Mouse (Mus musculus) limb, embryonic 15.5 days (tissue): Measurements from ENCODE around the gene Plce1. TPM values are rescaled to one million over a fixed set of nuclear protein-coding genes. Genes with fewer than 3 reads are reported as not detected.

Experiments used
- ATAC-seq: fragments of 200-750 bp; cut with Nextera tagmentation; 2 replicates; pipeline ENCODE4 v1.8.0; 2017; ENCODE audit warnings: low read depth, moderate TSS enrichment; ENCODE audit not compliant: insufficient number of reproducible peaks, low FRiP score, low TSS enrichment
- H3K27ac ChIP-seq: fragments of 300-500 bp; sonication (generic); 2 replicates; pipeline ENCODE4 v1.5.1; 2015; ENCODE audit warnings: moderate library complexity, mild to moderate bottlenecking, inconsistent platforms
- H3K27me3 ChIP-seq: fragments of 300-500 bp; sonication (generic); 2 replicates; pipeline ENCODE4 v1.6.1; 2015; ENCODE audit warnings: inconsistent platforms
- H3K36me3 ChIP-seq: fragments of 300-500 bp; sonication (generic); 2 replicates; pipeline ENCODE4 v1.6.1; 2015; ENCODE audit warnings: inconsistent platforms
- H3K4me1 ChIP-seq: fragments of 300-500 bp; sonication (generic); 2 replicates; pipeline ENCODE4 v1.6.1; 2015; ENCODE audit warnings: inconsistent platforms
- H3K4me2 ChIP-seq: fragments of 300-500 bp; sonication (generic); 2 replicates; pipeline ENCODE4 v1.6.1; 2015; ENCODE audit warnings: mild to moderate bottlenecking, inconsistent platforms
- H3K4me3 ChIP-seq: fragments of 300-500 bp; sonication (generic); 2 replicates; pipeline ENCODE4 v1.5.1; 2015; ENCODE audit warnings: mild to moderate bottlenecking, inconsistent platforms
- H3K9ac ChIP-seq: fragments of 300-500 bp; sonication (generic); 2 replicates; pipeline ENCODE4 v1.6.1; 2015; ENCODE audit warnings: inconsistent platforms
- H3K9me3 ChIP-seq: fragments of 300-500 bp; sonication (generic); 2 replicates; pipeline ENCODE4 v1.6.1; 2016; ENCODE audit warnings: inconsistent platforms
- WGBS: fragments of 180-500 bp; shearing (Covaris S2); methylation state at CpG from one replicate; pipeline ENCODE4 v1.1.7; 2015; 5-methylcytosine and 5-hydroxymethylcytosine counted together
- polyA plus RNA-seq: library from polyadenylated mRNA; unstranded; fragments of >200 nt; fragmentation: Nextera tagmentation; extraction: Ambion mirVana; gene quantifications from 2 replicates; pipeline ENCODE4 v1.2.1, GENCODE M21; 2015

Gene Plce1
- polyA plus RNA-seq, result 8.2 and 8.5 TPM in 2 replicates

DNA sequence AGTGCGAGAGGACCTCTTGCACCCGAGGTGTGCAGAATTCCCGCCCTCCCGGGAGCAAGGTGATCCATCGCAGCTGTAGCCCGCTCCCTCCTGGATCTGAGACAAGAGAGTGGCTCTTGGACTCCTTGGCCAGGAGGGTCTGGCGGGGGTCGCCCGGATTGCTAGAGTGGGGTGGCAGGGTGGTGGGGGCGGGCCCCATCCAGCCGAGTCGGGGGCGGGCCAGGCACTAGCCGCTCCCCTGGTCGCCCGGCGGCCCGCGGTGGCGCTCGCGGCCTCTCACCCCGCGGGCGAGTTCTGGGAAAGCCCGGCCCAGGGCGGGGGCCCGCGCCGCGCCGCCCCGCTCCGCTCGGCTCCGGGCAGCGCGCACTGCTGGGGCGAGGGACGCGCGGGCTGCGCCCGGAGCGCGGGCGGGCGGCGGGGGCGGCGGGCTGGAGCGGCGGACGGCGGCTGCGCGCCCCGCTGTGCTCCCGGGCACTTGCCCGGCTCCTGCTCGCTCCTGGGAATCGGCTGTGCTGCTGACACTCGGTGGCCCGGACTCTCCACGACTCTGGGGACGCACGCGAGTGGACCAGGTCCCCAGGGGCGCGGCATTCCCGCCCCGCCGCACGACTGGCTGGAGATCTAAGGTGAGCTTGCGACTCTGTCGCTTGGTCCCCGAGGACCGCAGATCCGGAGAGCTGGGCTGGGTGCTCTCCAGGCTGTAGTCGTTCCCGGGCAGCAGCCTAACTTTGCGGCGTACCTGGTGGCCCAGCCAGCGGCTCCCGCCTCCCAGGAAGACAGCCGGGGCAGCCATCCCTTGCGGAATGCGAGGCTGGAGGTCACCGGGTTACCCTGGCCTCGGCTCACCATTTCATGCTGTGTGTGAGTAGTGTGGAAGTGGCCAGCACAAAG, at the start of gene Plce1:
TSS of gene Plce1 (plus strand) at position 379 of the 891 bp plus-strand sequence.
- Histone ChIP-seq H3K27ac (peak within 1 kb of the TSS; percentile 84), H3K4me2 (peak within 1 kb of the TSS; percentile 89), H3K4me1 (peaks cover 45% of the 10 kb centered on the region)

DNA sequence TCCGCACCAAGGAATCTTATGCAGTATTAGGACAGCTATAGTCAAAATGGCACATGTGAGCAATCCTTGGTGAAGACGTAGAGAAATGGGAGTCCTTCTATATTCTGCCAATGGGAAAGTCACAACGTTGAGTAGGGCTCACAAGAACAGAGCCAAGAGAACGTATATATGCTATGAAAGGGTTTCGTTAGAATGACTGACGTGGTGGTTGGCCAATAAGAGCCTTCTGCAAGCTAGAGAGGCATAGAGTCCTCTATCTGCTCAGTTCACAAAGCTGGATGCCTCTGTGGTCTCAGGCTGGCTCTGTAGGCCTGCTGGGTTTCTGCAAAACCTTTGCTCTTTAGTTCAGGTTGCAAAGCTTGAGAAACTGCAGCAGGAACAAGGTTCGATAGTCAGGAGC, 49.6 kb upstream of the Plce1 start:
- H3K4me1 ChIP-seq, result no peaks in the 10 kb centered on the region
- H3K9ac ChIP-seq, result no peak overlapping the region
- ATAC-seq, result no peak
- H3K27ac ChIP-seq, result no peak overlapping the region
- no peaks in the 10 kb centered on the region for H3K27me3 ChIP-seq
- no peak overlapping the region for H3K4me3 ChIP-seq
- H3K36me3 ChIP-seq, result no peaks in the 10 kb centered on the region
- H3K9me3 ChIP-seq, result no peaks in the 10 kb centered on the region
- H3K4me2 ChIP-seq, result no peak overlapping the region
- WGBS, result 75% methylated on average over 7 of the region's 7 CpGs

More for the DNA sequence above, at the start of gene Plce1:
- Histone ChIP-seq H3K9ac (peak within 1 kb of the TSS; percentile 72), H3K36me3 (no peaks in the 10 kb centered on the region), H3K9me3 (no peaks in the 10 kb centered on the region), H3K4me3 (peak within 1 kb of the TSS; percentile 67), H3K27me3 (peaks cover 3% of the 10 kb centered on the region; the same call in 1 of the 2 replicates)
- ATAC-seq, result peak; percentile 79
- WGBS, result under 1% methylated on average over 87 of the region's 90 CpGs

- WGBS, result 72% methylated on average over 3 of the region's 3 CpGs
Observed at GRCm38 (mm10) chr19:38432021-38432420, 48.9 kb upstream of the Plce1 start.

GRCm38 (mm10) chr19:38433381-38433780, 47.5 kb upstream of the Plce1 start:
- no peak for ATAC-seq
- Histone ChIP-seq H3K27me3 (no peaks in the 10 kb centered on the region), H3K4me2 (no peak overlapping the region), H3K36me3 (no peaks in the 10 kb centered on the region), H3K4me1 (no peaks in the 10 kb centered on the region), H3K9me3 (no peaks in the 10 kb centered on the region), H3K9ac (no peak overlapping the region), H3K4me3 (no peak overlapping the region), H3K27ac (no peak overlapping the region)
- WGBS, result 86% methylated on average over 2 of the region's 2 CpGs

More at GRCm38 (mm10) chr19:38432021-38432420, 48.9 kb upstream of the Plce1 start:
- Histone ChIP-seq H3K27ac (no peak overlapping the region), H3K27me3 (no peaks in the 10 kb centered on the region), H3K9ac (no peak overlapping the region), H3K4me3 (no peak overlapping the region), H3K4me1 (no peaks in the 10 kb centered on the region), H3K4me2 (no peak overlapping the region), H3K9me3 (no peaks in the 10 kb centered on the region), H3K36me3 (no peaks in the 10 kb centered on the region)
- no peak for ATAC-seq

DNA sequence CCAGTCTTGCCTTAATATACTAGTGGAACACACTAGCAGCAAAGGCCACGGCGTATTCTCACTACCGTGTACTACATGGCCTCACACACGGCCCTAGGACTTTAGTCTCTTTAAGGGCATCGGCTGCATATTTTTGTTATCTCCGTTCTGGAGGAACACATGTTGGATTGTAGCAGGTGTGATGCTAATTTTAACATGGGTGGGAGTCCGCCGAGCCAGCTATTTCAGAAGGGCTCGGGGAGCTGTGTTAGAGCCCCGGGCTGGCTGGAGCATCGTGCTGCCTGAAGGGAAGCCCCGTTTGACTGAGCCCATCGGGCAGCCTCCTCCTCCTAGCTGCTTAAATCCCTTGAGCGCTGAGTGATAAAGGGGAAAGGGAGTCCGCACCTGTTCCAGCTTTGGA, 45.7 kb upstream of the Plce1 start:
- Histone ChIP-seq H3K27ac (no peak overlapping the region), H3K9me3 (no peaks in the 10 kb centered on the region), H3K4me1 (no peaks in the 10 kb centered on the region), H3K36me3 (no peaks in the 10 kb centered on the region), H3K4me3 (no peak overlapping the region), H3K27me3 (no peaks in the 10 kb centered on the region), H3K9ac (no peak overlapping the region), H3K4me2 (no peak overlapping the region)
- ATAC-seq, result no peak
- 84% methylated on average over 15 of the region's 15 CpGs for WGBS

DNA sequence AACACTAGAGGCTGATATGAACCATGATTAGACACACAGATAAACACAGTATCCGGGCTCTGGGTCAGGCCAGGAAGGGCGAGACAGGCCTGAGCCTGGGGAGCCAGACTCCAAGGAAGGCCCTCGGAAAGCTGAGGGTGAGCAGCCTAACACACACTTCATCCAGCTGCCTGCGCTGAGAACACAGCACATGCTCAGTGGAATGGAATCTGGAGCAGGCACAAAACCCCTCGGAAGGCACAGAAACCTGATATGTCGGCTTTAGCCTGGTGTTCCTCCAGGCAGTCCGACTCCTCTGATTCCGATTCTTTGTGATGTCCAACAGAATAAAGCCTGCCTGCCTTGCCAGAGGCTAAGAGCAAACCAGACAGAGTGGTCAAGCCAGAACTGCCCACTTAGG, 39.0 kb upstream of the Plce1 start:
- Histone ChIP-seq H3K27ac (no peak overlapping the region), H3K9ac (no peak overlapping the region), H3K4me2 (no peak overlapping the region), H3K4me3 (no peak overlapping the region), H3K27me3 (no peaks in the 10 kb centered on the region), H3K4me1 (no peaks in the 10 kb centered on the region), H3K9me3 (no peaks in the 10 kb centered on the region), H3K36me3 (no peaks in the 10 kb centered on the region)
- 0 out of 2 replicates have a peak, but pooled peaks have one; percentile 40 for ATAC-seq
- WGBS, result 45% methylated on average over 8 of the region's 8 CpGs

DNA sequence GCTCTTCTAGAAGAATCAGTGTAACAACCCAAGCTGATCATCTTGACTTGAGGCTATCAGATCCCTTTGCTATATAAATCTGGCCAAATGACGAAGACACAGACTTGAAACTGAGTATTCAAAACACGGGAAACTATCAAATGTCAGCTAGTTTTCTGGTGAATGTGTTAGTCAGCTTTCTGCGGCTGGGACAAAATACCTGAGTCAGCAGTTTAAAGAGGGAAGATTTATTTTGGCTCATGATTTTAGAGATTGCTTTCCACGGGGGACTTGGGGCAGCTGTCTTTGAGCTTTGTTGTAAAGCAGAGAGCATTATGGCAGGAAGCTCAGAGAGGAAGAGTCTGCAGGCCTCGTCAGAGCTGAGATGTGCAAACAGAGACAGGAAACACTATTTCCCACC, 35.2 kb upstream of the Plce1 start:
- H3K27me3 ChIP-seq, result no peaks in the 10 kb centered on the region
- no peak overlapping the region for H3K4me3 ChIP-seq
- H3K9me3 ChIP-seq, result no peaks in the 10 kb centered on the region
- no peak overlapping the region for H3K9ac ChIP-seq
- H3K4me2 ChIP-seq, result no peak overlapping the region
- no peaks in the 10 kb centered on the region for H3K4me1 ChIP-seq
- 55% methylated on average over 5 of the region's 5 CpGs for WGBS
- H3K27ac ChIP-seq, result no peak overlapping the region
- no peak for ATAC-seq
- H3K36me3 ChIP-seq, result no peaks in the 10 kb centered on the region

DNA sequence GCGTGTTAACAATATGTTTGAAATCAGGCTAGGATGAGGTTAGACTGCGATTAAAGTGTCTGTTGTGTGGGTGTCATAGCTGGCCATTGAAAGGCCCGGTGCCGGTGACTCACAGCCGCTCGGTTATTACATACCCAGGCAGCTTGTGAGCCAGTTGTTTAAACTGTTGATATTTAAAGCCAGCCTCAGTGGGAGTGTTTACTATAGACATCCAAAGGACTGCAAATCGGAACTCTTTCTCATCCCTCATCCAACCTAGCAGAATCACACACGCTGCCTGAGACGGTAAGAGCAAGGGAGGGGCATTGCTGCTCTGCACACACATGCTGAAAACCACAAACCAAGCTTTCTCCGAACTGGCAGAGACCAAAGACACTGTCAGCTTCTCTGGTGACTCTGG, 25.7 kb upstream of the Plce1 start:
- no peaks in the 10 kb centered on the region for H3K9me3 ChIP-seq
- no peak for ATAC-seq
- H3K27ac ChIP-seq, result no peak overlapping the region
- no peaks in the 10 kb centered on the region for H3K27me3 ChIP-seq
- peaks cover 5% of the 10 kb centered on the region; the same call in 1 of the 2 replicates for H3K4me1 ChIP-seq
- no peak overlapping the region for H3K9ac ChIP-seq
- H3K36me3 ChIP-seq, result no peaks in the 10 kb centered on the region
- H3K4me2 ChIP-seq, result no peak overlapping the region
- 60% methylated on average over 10 of the region's 10 CpGs for WGBS
- no peak overlapping the region for H3K4me3 ChIP-seq

GRCm38 (mm10) chr19:38458996-38459395, 21.9 kb upstream of the Plce1 start:
- no peaks in the 10 kb centered on the region for H3K27me3 ChIP-seq
- ATAC-seq, result no peak
- WGBS, result 95% methylated on average over 9 of the region's 9 CpGs

DNA sequence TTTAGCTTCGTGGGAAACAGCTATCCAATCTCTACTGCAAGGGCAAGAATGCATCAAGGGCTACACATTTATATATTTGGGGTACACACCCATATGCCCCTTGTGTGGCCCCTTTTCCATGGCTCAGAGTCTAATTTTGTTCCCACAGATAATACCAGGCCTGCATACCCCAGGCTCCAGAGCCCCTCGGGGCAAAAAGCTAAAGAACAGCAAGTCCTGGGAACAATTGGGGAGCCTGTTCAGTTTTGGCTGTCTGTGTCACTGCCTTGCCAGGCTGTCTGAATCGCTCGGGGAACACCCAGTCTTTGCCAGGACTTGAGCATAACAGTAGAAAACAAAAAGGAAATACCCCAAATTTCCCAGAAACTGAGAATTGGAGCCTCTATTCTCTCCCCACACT, 20.2 kb upstream of the Plce1 start:
- 63% methylated on average over 4 of the region's 4 CpGs for WGBS
- Histone ChIP-seq H3K4me1 (no peaks in the 10 kb centered on the region), H3K9me3 (no peaks in the 10 kb centered on the region), H3K27me3 (no peaks in the 10 kb centered on the region), H3K36me3 (no peaks in the 10 kb centered on the region), H3K27ac (no peak overlapping the region), H3K4me3 (no peak overlapping the region), H3K9ac (no peak overlapping the region), H3K4me2 (no peak overlapping the region)
- ATAC-seq, result no peak

More at GRCm38 (mm10) chr19:38458996-38459395, 21.9 kb upstream of the Plce1 start:
- H3K9ac ChIP-seq, result no peak overlapping the region
- H3K4me1 ChIP-seq, result peaks cover 5% of the 10 kb centered on the region; the same call in 1 of the 2 replicates
- no peak overlapping the region for H3K27ac ChIP-seq
- no peaks in the 10 kb centered on the region for H3K36me3 ChIP-seq
- H3K4me3 ChIP-seq, result no peak overlapping the region
- H3K4me2 ChIP-seq, result no peak overlapping the region
- H3K9me3 ChIP-seq, result no peaks in the 10 kb centered on the region

DNA sequence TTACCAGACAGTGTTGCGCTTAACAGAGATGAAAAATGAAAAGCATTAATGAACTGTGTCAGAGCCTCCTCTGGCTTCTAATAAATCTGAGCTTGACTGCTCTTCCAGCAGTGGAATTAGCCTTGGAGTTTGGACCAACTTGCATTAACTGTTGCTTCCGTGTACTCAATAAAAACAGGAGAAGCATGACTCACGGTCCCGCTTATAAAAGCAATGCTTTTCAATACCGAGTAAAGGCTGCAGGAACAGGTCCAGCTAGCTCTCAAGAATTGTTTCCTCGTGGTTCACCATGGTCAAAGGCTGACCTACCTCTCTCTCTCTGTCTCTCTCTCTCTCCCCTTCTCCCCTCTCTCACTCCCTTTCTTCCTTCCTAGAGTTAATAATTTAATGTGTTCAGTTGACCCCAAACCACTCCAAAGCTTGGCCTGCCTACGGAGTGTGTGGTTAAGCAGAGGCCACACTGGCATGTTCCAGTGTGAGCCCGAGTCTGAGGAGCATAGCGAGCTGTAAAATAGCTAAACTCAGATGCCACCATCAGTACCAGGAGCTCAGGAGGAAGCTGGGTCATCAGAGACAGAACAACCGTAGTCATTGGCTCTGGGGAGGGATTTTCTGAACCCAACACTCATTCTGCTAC, 10.5 kb upstream of the Plce1 start:
- Histone ChIP-seq H3K4me2 (no peak overlapping the region), H3K36me3 (no peaks in the 10 kb centered on the region), H3K4me3 (no peak overlapping the region), H3K4me1 (0 out of 2 replicates have a peak, but pooled peaks cover 6% of the 10 kb centered on the region), H3K27me3 (no peaks in the 10 kb centered on the region), H3K9me3 (no peaks in the 10 kb centered on the region), H3K27ac (no peak overlapping the region), H3K9ac (no peak overlapping the region)
- no peak for ATAC-seq
- WGBS, result 50% methylated on average over 10 of the region's 10 CpGs

- Histone ChIP-seq H3K4me1 (peaks cover 23% of the 10 kb centered on the region), H3K27me3 (no peaks in the 10 kb centered on the region; the same call in 1 of the 2 replicates), H3K4me3 (no peak overlapping the region), H3K4me2 (no peak overlapping the region), H3K36me3 (no peaks in the 10 kb centered on the region), H3K9me3 (no peaks in the 10 kb centered on the region), H3K27ac (no peak overlapping the region), H3K9ac (no peak overlapping the region)
- 57% methylated on average over 7 of the region's 7 CpGs for WGBS
- ATAC-seq, result no peak
Observed at GRCm38 (mm10) chr19:38475394-38475793, 5.5 kb upstream of the Plce1 start.
